Mouse (Mus musculus): ENCODE results near the gene Mzf1.

- TF ChIP-seq CTCF (IDR thresholded peaks at IDR 0.05; ENCODE audit: low read depth, low read length), result no peak
- no peak for TF ChIP-seq GATA2 (IDR thresholded peaks at IDR 0.05; ENCODE audit: borderline replicate concordance, low read depth, low read length)
- TF ChIP-seq TAL1 (conservative IDR thresholded peaks at IDR 0.05; ENCODE audit: low read depth, low read length), result no peak
- no peak for TF ChIP-seq GATA1 (IDR thresholded peaks at IDR 0.05; ENCODE audit: borderline replicate concordance, low read length)
- TF ChIP-seq POLR2AphosphoS5 (IDR thresholded peaks at IDR 0.05; ENCODE audit: insufficient replicate concordance, low read depth, low read length), result no peak
Measured at GRCm38 (mm10) chr7:13059536-13059935, 5.0 kb upstream of the Mzf1 start.
